Mouse (Mus musculus) hindbrain, embryonic 13.5 days (tissue): ENCODE measurements at regions not wholly inside any gene's neighbourhood (a gene's known extent, or its start where the extent isn't known, plus 50 kb on each side); places are given as distances from the start of the nearest gene placed in this dataset.

Source experiments
- ATAC-seq: fragments of 200-750 bp; cut with Nextera tagmentation; 2 replicates; pipeline ENCODE4 v1.8.0; 2017; ENCODE audit warnings: moderate TSS enrichment; ENCODE audit not compliant: low FRiP score
- H3K27ac ChIP-seq: fragments of 300-500 bp; sonication (generic); 2 replicates; pipeline ENCODE4 v1.5.1; 2015; ENCODE audit warnings: inconsistent platforms, mild to moderate bottlenecking, moderate library complexity
- H3K27me3 ChIP-seq: fragments of 300-500 bp; sonication (generic); 2 replicates; pipeline ENCODE4 v1.6.1; 2015; ENCODE audit warnings: mild to moderate bottlenecking, inconsistent platforms
- H3K36me3 ChIP-seq: fragments of 300-500 bp; sonication (generic); 2 replicates; pipeline ENCODE4 v1.6.1; 2015; ENCODE audit warnings: mild to moderate bottlenecking, inconsistent platforms
- H3K4me1 ChIP-seq: fragments of 300-500 bp; sonication (generic); replicated peaks from 2 replicates; pipeline ENCODE4 v1.6.1; 2015; ENCODE audit warnings: inconsistent platforms
- H3K4me2 ChIP-seq: fragments of 300-500 bp; sonication (generic); 2 replicates; pipeline ENCODE4 v1.6.1; 2015; ENCODE audit warnings: inconsistent platforms, mild to moderate bottlenecking, moderate library complexity
- H3K4me3 ChIP-seq: fragments of 300-500 bp; sonication (generic); 2 replicates; pipeline ENCODE4 v1.5.1; 2015; ENCODE audit warnings: mild to moderate bottlenecking, inconsistent platforms
- H3K9ac ChIP-seq: fragments of 300-500 bp; sonication (generic); 2 replicates; pipeline ENCODE4 v1.6.1; 2015; ENCODE audit warnings: mild to moderate bottlenecking, inconsistent platforms
- H3K9me3 ChIP-seq: fragments of 300-500 bp; sonication (generic); 2 replicates; pipeline ENCODE4 v1.6.1; 2016; ENCODE audit warnings: inconsistent platforms
- WGBS: fragments of 180-500 bp; shearing (Covaris S2); methylation state at CpG from one replicate; pipeline ENCODE4 v1.1.7; 2015; 5-methylcytosine and 5-hydroxymethylcytosine counted together

DNA sequence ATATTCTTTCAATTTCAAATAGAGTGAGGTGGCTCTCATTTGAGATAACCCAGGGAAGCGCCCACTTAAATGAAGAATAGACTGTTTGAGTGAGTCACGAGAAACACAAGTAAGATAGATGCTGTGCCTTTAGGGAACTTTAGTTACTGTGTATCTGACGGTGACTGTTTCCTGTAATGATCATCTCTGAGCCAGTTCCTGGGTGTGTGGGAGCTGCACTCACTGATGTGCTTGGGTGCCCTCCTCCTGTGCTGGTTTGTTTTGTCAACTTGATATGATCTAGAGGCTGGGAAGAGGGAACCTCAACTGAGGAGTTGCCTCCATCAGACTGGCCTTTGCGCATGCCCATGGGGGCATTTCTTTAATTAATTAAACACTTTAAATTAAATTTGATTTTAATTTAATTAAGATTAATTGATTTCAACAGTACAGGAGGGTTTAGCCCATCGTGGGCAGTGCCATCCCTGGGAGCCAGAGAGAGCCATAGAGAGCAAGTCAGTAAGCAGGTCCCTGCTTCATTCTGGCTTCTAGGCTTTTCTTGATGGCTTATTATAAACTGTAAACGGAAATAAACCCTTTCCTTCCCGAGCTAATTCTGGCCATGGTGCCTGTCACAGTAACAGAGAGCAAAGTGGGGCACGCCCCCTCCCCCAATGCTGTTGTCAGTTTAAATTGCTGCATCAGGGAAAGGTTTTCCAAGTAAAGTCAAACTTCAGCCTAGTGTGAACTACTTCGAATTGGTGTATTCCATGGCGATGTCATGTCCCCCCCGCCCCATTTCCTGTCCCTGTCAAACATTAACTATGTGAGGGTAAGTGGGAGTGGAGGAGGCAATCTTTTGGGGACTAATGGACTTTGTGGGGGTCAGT lies 202.9 kb upstream of the Id2 start:
- ATAC-seq = no peak
- H3K9ac ChIP-seq = no peak overlapping the region

DNA sequence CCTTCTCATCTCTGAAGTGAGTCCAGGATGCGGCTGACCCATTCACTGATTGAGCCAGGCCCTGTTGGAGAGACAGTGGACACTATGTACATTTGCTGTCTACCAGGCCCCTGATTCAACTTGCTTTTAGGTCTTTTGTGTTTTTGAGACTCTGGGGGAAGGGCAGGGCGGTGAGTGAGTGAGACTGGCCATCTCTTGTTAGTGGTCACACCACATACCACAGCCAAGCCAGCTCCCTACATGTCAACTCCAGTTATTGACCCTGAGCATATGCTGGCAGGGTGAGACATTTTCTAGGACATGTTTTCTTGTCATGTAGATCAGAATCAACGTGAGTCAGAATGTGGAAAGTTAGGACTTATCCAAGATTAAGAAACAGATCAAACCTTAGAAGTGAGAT lies 201.8 kb upstream of the Id2 start:
- Histone ChIP-seq H3K27me3 (no peaks in the 10 kb centered on the region), H3K9me3 (no peaks in the 10 kb centered on the region), H3K4me2 (no peak overlapping the region), H3K4me3 (no peak overlapping the region), H3K27ac (no peak overlapping the region), H3K9ac (no peak overlapping the region), H3K36me3 (no peaks in the 10 kb centered on the region), H3K4me1 (peaks cover 17% of the 10 kb centered on the region)
- 94% methylated on average over 3 of the region's 3 CpGs for WGBS
- no peak for ATAC-seq

More for the DNA sequence above, 202.9 kb upstream of the Id2 start:
- WGBS = 75% methylated on average over 11 of the region's 11 CpGs
- Histone ChIP-seq H3K27ac (no peak overlapping the region), H3K4me3 (no peak overlapping the region), H3K4me1 (peaks cover 17% of the 10 kb centered on the region), H3K9me3 (no peaks in the 10 kb centered on the region), H3K4me2 (no peak overlapping the region), H3K36me3 (no peaks in the 10 kb centered on the region), H3K27me3 (no peaks in the 10 kb centered on the region)

DNA sequence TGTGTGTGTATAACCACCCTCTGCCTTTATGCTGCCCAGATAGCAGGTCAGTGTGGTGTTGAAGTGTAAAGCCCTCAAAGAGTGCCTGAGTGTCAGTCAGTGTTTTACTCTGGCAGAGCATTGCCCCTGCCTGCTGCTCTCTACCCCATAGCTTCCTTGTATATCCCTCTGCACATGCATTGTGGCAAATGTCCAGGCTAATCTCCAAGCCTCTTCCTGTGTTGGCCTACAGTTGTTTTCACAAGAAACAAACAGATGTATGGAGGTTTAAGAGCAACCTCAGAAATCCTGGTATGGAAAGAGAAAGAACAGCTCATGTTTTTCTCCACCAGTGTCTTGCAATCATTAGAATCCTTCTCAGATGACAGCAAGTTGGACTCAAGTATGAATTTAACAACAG lies 201.0 kb upstream of the Id2 start:
- Histone ChIP-seq H3K9ac (no peak overlapping the region), H3K4me1 (peaks cover 15% of the 10 kb centered on the region), H3K27me3 (no peaks in the 10 kb centered on the region), H3K36me3 (no peaks in the 10 kb centered on the region), H3K9me3 (no peaks in the 10 kb centered on the region), H3K27ac (no peak overlapping the region), H3K4me3 (no peak overlapping the region), H3K4me2 (no peak overlapping the region)
- no peak for ATAC-seq

DNA sequence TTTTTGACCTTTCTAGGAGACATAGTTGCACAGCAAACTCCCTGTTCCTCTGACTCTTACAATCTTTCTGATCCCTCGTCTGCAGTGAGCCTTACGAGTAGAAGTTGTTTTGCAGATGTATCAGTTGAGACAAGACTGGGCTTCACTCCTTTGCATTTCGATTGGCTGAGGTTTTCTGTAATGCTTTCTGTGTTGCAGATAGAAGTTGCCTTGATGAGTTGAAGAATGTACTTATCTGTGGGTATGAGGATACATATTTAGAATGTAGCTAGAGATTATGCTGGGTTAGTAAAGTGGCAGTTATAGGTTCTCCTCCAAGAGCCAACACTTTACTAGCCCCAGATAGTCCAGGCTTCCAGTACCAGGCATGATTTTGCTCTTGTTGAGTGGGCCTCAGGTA lies 199.7 kb upstream of the Id2 start:
- WGBS = 98% methylated on average over 3 of the region's 3 CpGs
- no peak for ATAC-seq

DNA sequence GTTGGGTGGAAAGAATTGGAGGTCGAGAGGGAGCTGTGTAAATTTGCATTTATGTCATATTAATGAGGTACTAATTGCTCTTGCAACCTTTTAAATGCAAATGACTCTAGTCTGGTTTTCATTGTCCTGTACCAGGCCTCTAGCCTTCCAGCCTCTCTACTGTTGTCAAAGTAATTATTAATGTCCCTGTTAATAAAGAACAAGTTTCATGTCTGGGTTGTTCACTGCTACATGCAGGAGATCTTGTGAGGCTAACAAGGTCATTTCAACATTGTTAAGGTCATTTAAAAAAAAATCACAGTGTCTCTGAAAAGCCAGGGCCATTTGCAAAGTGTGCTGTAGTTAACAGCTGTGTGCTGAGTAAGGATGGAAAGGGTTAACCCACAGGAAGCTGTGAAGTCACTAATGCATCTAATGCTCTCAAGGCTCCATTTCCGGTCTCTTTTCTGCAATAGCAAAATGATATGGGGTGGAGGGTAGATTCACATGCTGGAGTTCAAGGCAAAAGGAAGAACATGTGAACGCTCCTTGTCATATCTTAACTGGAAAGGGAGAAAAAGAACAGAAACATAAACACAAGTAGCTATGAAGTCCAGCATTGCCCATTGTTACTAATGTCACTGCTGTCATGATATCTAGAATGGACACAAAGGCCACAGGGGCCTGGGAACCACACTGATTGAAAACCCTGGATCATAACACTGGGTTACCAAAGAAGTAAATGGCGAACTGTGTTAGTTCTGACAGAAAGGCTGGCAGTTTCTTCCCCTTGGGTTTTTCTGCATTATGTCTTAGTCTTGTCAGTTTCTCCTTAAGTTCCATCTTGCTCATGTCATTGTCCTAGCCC lies 197.5 kb upstream of the Id2 start:
- Histone ChIP-seq H3K4me2 (no peak overlapping the region), H3K4me3 (no peak overlapping the region), H3K9me3 (no peaks in the 10 kb centered on the region), H3K4me1 (peaks cover 14% of the 10 kb centered on the region), H3K36me3 (no peaks in the 10 kb centered on the region), H3K27me3 (no peaks in the 10 kb centered on the region), H3K27ac (no peak overlapping the region), H3K9ac (no peak overlapping the region)
- 53% methylated on average over 4 of the region's 4 CpGs for WGBS
- ATAC-seq = no peak

More for the DNA sequence above, 199.7 kb upstream of the Id2 start:
- Histone ChIP-seq H3K4me3 (no peak overlapping the region), H3K9ac (no peak overlapping the region), H3K27ac (no peak overlapping the region), H3K27me3 (no peaks in the 10 kb centered on the region), H3K4me2 (no peak overlapping the region), H3K36me3 (no peaks in the 10 kb centered on the region), H3K4me1 (peaks cover 14% of the 10 kb centered on the region), H3K9me3 (no peaks in the 10 kb centered on the region)

DNA sequence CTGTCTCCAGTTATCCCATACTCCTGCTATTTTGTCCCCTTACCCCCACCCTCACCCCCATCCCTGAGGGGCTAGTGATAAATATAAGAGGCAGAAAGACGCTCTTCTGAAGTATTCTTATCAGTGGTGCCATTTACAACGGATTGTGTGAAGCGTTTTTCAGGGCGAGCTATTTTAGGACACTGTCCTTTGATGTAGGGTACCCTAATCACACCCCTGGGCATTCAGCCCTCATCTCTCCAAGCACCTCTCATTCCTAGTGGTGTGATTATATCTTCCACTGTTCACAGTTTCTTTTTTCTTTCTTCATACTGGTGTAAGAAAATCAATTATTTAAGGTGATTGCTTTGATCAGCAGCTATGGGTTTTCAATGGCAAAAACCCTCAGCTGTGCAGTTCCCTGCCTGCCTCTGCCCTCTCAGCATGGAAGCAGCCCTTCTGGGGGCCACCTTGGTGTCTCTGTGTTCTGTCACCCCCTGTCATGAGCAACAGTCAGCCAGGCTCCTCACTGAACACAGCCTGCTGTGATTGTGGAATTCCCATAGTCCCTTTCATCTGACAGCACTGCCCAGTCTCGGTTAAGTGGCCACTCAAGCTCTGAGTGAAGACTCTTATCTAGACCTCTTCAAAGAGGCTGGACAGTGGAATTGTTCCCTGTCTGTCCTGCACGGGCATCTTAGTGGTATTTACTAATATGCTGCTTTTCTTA lies 196.7 kb upstream of the Id2 start:
- 52% methylated on average over 6 of the region's 6 CpGs for WGBS
- no peak overlapping the region for H3K4me3 ChIP-seq
- no peaks in the 10 kb centered on the region for H3K9me3 ChIP-seq
- no peak overlapping the region for H3K9ac ChIP-seq
- no peaks in the 10 kb centered on the region for H3K27me3 ChIP-seq
- no peak overlapping the region for H3K4me2 ChIP-seq
- no peaks in the 10 kb centered on the region for H3K36me3 ChIP-seq
- H3K27ac ChIP-seq = no peak overlapping the region
- no peak for ATAC-seq
- peaks cover 14% of the 10 kb centered on the region for H3K4me1 ChIP-seq

DNA sequence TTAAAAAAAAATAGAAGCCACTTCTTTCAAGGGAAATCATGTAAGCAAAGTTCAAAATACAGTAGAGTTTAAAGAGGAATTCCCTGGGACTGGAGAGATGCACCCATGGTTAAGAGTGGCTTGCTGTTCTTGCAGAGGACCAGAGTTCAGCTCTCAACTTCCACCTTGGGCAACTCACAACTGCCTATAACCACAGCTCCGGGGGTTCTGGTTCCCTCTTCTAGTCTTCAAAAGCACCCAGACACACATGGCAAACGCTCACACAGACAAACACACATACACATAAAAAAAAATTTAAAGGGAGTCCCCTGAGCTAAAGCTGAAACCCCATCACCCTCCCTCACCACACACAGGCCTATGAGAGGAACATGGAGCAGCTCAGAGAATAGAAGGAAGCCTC lies 192.4 kb upstream of the Id2 start:
- no peak for ATAC-seq

DNA sequence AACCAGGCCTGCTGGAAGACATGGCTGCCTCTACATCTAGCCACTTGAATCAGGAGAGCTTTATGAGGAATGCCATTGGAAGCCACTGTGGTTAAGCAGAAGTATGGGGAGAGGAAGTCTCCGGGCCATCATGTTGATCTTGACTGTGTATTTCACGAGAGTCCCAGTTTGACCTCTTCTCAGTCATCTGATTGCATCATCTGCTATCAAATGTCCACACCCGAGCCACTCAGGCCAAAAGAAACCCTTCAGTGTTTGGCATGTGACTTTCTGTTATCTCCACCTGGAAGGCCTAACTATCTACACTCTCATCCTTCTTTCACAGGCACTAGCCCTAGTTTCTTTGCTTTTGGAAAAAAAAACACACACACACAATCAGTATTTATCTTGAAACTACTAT lies 186.9 kb upstream of the Id2 start:
- no peak overlapping the region for H3K27ac ChIP-seq
- no peak overlapping the region for H3K9ac ChIP-seq
- ATAC-seq = no peak
- no peak overlapping the region for H3K4me3 ChIP-seq
- no peak overlapping the region for H3K4me2 ChIP-seq
- no peaks in the 10 kb centered on the region for H3K36me3 ChIP-seq
- 0 out of 2 replicates have a peak, but pooled peaks cover 2% of the 10 kb centered on the region for H3K4me1 ChIP-seq
- H3K27me3 ChIP-seq = no peaks in the 10 kb centered on the region
- 93% methylated on average over 3 of the region's 3 CpGs for WGBS
- H3K9me3 ChIP-seq = no peaks in the 10 kb centered on the region

More for the DNA sequence above, 192.4 kb upstream of the Id2 start:
- no peaks in the 10 kb centered on the region for H3K36me3 ChIP-seq
- H3K4me3 ChIP-seq = no peak overlapping the region
- peaks cover 11% of the 10 kb centered on the region for H3K4me1 ChIP-seq
- H3K27ac ChIP-seq = no peak overlapping the region
- no peak overlapping the region for H3K9ac ChIP-seq
- no peaks in the 10 kb centered on the region for H3K9me3 ChIP-seq
- H3K27me3 ChIP-seq = no peaks in the 10 kb centered on the region
- whole genome bisulfite sequencing = 91% methylated on average over 2 of the region's 2 CpGs
- no peak overlapping the region for H3K4me2 ChIP-seq

DNA sequence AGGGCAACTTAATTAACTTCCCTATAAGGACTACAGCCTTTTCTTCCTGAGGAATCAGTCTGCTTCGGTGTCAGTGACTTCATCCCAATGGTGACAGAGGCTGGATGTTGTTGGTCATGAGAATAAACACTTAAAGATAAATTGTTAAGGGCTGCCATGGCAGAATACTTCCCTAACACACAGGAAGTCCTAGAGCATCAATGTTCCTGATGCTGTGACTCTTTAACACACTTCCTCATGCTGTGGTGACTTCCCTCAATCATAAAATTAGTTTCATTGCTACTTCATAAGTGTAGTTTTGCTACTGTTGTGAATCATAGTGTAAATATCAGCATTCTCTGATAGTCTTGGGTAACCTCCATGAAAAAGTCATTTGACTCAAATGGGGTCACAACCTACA lies 184.5 kb upstream of the Id2 start:
- Histone ChIP-seq H3K4me3 (no peak overlapping the region), H3K9me3 (no peaks in the 10 kb centered on the region), H3K27ac (no peak overlapping the region), H3K36me3 (no peaks in the 10 kb centered on the region), H3K4me1 (0 out of 2 replicates have a peak, but pooled peaks cover 2% of the 10 kb centered on the region), H3K27me3 (no peaks in the 10 kb centered on the region), H3K4me2 (no peak overlapping the region), H3K9ac (no peak overlapping the region)
- no peak for ATAC-seq
- 89% methylated on average over 1 of the region's 1 CpGs for whole genome bisulfite sequencing

DNA sequence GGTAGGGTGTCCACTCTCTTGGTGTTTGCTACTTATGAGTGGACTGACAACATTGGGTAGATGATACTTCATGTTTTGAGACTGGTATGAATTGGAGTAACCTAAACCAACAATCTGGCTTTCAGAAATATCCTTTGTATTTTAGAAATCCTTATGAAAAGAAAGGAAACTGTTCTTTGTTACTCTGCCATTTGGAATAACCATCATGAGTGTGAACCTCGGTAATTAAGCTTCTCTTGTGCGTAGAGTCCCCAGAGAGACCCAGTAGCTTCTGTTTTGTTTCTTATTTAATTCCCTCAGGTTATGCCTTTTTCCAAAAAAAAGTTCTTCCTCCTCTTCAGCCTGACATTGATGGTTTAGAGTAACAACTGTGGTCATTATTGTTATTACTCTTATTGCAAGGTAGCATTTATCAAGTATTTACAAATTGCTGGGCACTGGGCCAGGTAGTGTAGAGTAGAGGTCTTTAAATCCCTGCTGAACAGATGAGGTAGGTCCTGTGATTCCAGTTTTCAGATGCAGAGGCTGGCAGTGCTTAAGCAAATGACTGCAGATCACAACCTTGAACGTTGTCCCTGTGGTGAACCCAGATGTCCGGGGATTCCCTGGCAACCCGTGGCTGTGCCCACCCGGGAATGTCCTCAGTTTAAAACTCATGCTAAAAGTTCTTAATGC lies 176.8 kb upstream of the Id2 start:
- WGBS = 67% methylated on average over 6 of the region's 6 CpGs

DNA sequence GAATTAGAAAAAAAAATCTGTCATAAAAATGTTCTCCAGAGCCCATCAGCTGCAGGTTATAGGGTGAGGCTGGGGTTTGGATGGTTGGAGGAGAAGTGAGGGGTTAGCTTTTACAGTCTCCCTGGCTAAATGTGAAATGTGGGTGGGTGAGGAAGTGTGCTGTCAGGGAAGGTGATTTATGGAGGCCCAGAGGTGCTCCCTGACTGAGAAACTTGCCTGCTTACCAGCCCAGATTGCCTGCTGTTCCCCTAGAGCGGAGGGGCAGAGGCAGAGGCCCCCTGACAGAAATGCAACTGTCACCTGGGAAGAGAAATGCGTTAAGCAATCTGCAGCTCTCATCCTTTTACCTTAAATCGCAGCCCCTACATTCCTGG lies 175.8 kb upstream of the Id2 start:
- Histone ChIP-seq H3K27ac (no peak overlapping the region), H3K36me3 (no peaks in the 10 kb centered on the region), H3K4me3 (no peak overlapping the region), H3K4me2 (no peak overlapping the region), H3K4me1 (peaks cover 13% of the 10 kb centered on the region), H3K9ac (no peak overlapping the region), H3K9me3 (no peaks in the 10 kb centered on the region), H3K27me3 (no peaks in the 10 kb centered on the region)
- no peak for ATAC-seq
- WGBS = 56% methylated on average over 3 of the region's 3 CpGs

More for the DNA sequence above, 176.8 kb upstream of the Id2 start:
- Histone ChIP-seq H3K9ac (no peak overlapping the region), H3K4me3 (no peak overlapping the region), H3K4me2 (no peak overlapping the region), H3K27ac (no peak overlapping the region), H3K36me3 (no peaks in the 10 kb centered on the region), H3K27me3 (no peaks in the 10 kb centered on the region), H3K4me1 (peaks cover 13% of the 10 kb centered on the region), H3K9me3 (no peaks in the 10 kb centered on the region)
- ATAC-seq = no peak
